Mouse (Mus musculus) hindbrain, embryonic 15.5 days (tissue): ENCODE results near the gene Asap2. TPM values are rescaled to one million over a fixed set of nuclear protein-coding genes. Genes with fewer than 3 reads are reported as not detected.
A peak's percentile ranks its signal among the peaks of the same experiment; 100 is the strongest.

Experiments used
- ATAC-seq: fragments of 200-750 bp; cut with Nextera tagmentation; 2 replicates; pipeline ENCODE4 v1.8.0; 2017; ENCODE audit warnings: low read depth, moderate number of reproducible peaks, moderate TSS enrichment; ENCODE audit not compliant: low FRiP score
- H3K27ac ChIP-seq: fragments of 300-500 bp; sonication (generic); replicated peaks from 2 replicates; pipeline ENCODE4 v1.5.1; 2015; ENCODE audit warnings: mild to moderate bottlenecking, inconsistent platforms
- H3K27me3 ChIP-seq: fragments of 300-500 bp; sonication (generic); 2 replicates; pipeline ENCODE4 v1.6.1; 2015; ENCODE audit warnings: control low read depth, inconsistent platforms
- H3K36me3 ChIP-seq: fragments of 300-500 bp; sonication (generic); 2 replicates; pipeline ENCODE4 v1.6.1; 2015; ENCODE audit warnings: control low read depth, inconsistent platforms
- H3K4me1 ChIP-seq: fragments of 300-500 bp; sonication (generic); replicated peaks from 2 replicates; pipeline ENCODE4 v1.6.1; 2015; ENCODE audit warnings: control low read depth, inconsistent platforms
- H3K4me2 ChIP-seq: fragments of 300-500 bp; sonication (generic); 2 replicates; pipeline ENCODE4 v1.6.1; 2015; ENCODE audit warnings: moderate library complexity, mild to moderate bottlenecking, inconsistent platforms
- H3K4me3 ChIP-seq: fragments of 300-500 bp; sonication (generic); 2 replicates; pipeline ENCODE4 v1.5.1; 2015; ENCODE audit warnings: mild to moderate bottlenecking, inconsistent platforms
- H3K9ac ChIP-seq: fragments of 300-500 bp; sonication (generic); 2 replicates; pipeline ENCODE4 v1.6.1; 2015; ENCODE audit warnings: inconsistent platforms
- H3K9me3 ChIP-seq: fragments of 300-500 bp; sonication (generic); 2 replicates; pipeline ENCODE4 v1.6.1; 2016; ENCODE audit warnings: control low read depth, inconsistent platforms
- WGBS: fragments of 180-500 bp; shearing (Covaris S2); methylation state at CpG from one replicate; pipeline ENCODE4 v1.1.7; 2015; 5-methylcytosine and 5-hydroxymethylcytosine counted together
- polyA plus RNA-seq: library from polyadenylated mRNA; unstranded; fragments of >200 nt; fragmentation: Nextera tagmentation; extraction: Ambion mirVana; gene quantifications from 2 replicates; pipeline ENCODE4 v1.2.1, GENCODE M21; 2015

Asap2 gene
- polyA plus RNA-seq, 1 experiment from 2014 or later, result 12.3 TPM

DNA sequence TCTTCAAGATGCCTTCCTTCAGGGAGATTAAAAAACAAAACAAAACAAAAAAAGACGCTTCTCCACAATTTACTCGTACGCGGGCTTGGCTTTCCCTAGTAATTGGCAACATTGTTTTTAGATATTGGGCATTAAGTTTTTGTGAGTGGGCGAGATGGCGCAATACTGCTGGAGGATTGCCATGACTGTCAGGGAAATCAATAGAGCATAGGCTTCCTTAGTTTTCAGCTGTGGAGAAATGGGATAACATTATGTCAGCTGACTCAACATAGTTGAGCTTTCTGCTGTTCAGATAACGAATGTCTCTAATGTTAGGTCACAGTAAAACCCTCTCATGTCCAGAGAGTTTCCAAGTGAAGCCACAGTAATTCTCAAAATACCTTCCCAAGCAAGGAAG, 326.6 kb downstream of the Asap2 start:
- WGBS, result 29% methylated on average over 7 of the region's 7 CpGs
- H3K9me3 ChIP-seq, result no peaks in the 10 kb centered on the region
- no peaks in the 10 kb centered on the region for H3K27me3 ChIP-seq

DNA sequence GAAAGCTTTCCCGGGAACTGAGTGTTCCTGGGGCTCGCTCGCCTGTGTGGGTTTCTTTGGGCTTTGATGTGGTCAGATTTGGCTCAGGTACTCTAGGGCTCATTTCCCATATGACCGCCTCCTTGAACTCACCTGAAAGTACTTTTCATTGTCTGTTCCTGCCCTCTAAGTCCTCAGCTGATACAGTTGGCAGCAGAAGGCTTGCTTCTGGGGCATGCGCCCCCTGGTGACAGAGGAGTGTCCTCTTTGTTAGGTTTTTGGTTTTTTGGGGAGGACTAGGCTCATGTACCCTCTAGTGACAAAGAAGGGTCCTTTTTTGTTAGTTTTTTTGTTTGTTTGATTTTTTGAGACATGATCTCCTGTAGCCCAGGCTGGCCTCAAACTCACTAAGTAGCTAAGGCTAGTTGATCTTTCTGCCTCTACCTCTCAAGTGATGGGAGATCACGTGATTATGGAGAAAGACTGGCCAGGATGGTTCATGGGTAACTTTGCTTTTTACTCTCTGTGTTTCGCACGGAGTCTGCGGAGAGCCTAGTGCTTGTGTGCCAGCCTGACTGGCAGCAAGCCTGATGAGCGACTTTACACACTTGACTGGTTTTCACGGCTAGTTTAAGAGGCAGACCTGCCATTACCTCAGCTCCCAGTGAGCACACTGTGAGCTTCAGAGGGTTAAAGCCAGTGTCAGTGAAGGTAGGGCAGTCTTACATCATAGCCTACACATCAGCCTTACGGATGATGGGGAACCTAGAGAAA, 328.1 kb downstream of the Asap2 start:
- 68% methylated on average over 12 of the region's 12 CpGs for WGBS
- ATAC-seq, result no peak
- H3K36me3 ChIP-seq, result peaks cover 21% of the 10 kb centered on the region
- H3K4me2 ChIP-seq, result no peak overlapping the region
- no peak overlapping the region for H3K27ac ChIP-seq
- H3K4me1 ChIP-seq, result peaks cover 15% of the 10 kb centered on the region
- H3K27me3 ChIP-seq, result no peaks in the 10 kb centered on the region
- H3K9me3 ChIP-seq, result no peaks in the 10 kb centered on the region
- H3K9ac ChIP-seq, result no peak overlapping the region
- no peak overlapping the region for H3K4me3 ChIP-seq

More for the DNA sequence above, 326.6 kb downstream of the Asap2 start:
- Histone ChIP-seq H3K4me3 (peak overlapping the region; percentile 67), H3K9ac (peak overlapping the region; percentile 67), H3K36me3 (peaks cover 29% of the 10 kb centered on the region), H3K27ac (peak overlapping the region; percentile 75; the same call in 1 of the 2 replicates), H3K4me1 (peaks cover 15% of the 10 kb centered on the region), H3K4me2 (peak overlapping the region; percentile 81)
- ATAC-seq, result no peak
